Mouse (Mus musculus) liver, embryonic 14.5 days (tissue): ENCODE results near the gene Jarid2. TPM values are rescaled to one million over a fixed set of nuclear protein-coding genes. Genes with fewer than 3 reads are reported as not detected.
"Not testable (repeated sequence)": the region's sequence is repeated elsewhere in the genome, so short reads cannot be mapped to it uniquely, and the experiment has no call there.

Source experiments
- ATAC-seq: fragments of 200-750 bp; cut with Nextera tagmentation; 2 replicates; pipeline ENCODE4 v1.8.0; 2017; ENCODE audit warnings: moderate number of reproducible peaks, mild to moderate bottlenecking, moderate library complexity; ENCODE audit not compliant: insufficient read depth
- DNase-seq, 3 experiments: peaks; one replicate each; pipeline ENCODE4 v3.0.0-alpha.2; 2012 to 2013; ENCODE audit warnings: low read depth in 3 of 3, low spot score in 3 of 3
- H3K27ac ChIP-seq: fragments of 300-500 bp; sonication (generic); 2 replicates; pipeline ENCODE4 v1.5.1; 2014; ENCODE audit warnings: moderate library complexity, mild to moderate bottlenecking, control low read depth, inconsistent platforms
- H3K27me3 ChIP-seq: fragments of 300-500 bp; sonication (generic); 2 replicates; pipeline ENCODE4 v1.6.1; 2014; ENCODE audit warnings: mild to moderate bottlenecking, low read length, moderate library complexity; ENCODE audit not compliant: control insufficient read depth, insufficient read depth
- H3K36me3 ChIP-seq: fragments of 300-500 bp; sonication (generic); replicated peaks from 2 replicates; pipeline ENCODE4 v1.6.1; 2014; ENCODE audit warnings: low read depth; ENCODE audit not compliant: control insufficient read depth, insufficient read depth
- H3K4me1 ChIP-seq, 2 experiments: fragments of 200-500 bp in 1 of 2; fragments of 300-500 bp in 1 of 2; sonication (generic) in 1 of 2; replicated peaks; 2 replicates each; pipeline ENCODE4 v1.6.1; 2012 to 2014; ENCODE audit warnings: antibody characterized with exemption in 1 of 2, inconsistent platforms in 1 of 2, low read length in 1 of 2; ENCODE audit not compliant: control insufficient read depth in 2 of 2, insufficient read depth in 2 of 2
- H3K4me2 ChIP-seq: fragments of 300-500 bp; sonication (generic); 2 replicates; pipeline ENCODE4 v1.6.1; 2014; ENCODE audit warnings: low read depth, mild to moderate bottlenecking, control low read depth, moderate library complexity
- H3K4me3 ChIP-seq, 2 experiments: fragments of 200-500 bp in 1 of 2; fragments of 300-500 bp in 1 of 2; sonication (generic) in 1 of 2; 2 replicates each; pipeline ENCODE4 v1.5.1; 2012 to 2014; ENCODE audit warnings: low read depth in 2 of 2, low read length in 2 of 2, mild to moderate bottlenecking in 2 of 2, control low read depth in 1 of 2, inconsistent platforms in 1 of 2, moderate library complexity in 1 of 2; ENCODE audit not compliant: insufficient read depth in 1 of 2
- H3K9ac ChIP-seq: fragments of 300-500 bp; sonication (generic); replicated peaks from 2 replicates; pipeline ENCODE4 v1.6.1; 2014; ENCODE audit warnings: mild to moderate bottlenecking, control low read depth, moderate library complexity
- H3K9me3 ChIP-seq: fragments of 300-500 bp; sonication (generic); 2 replicates; pipeline ENCODE4 v1.6.1; 2016; ENCODE audit warnings: low read length, mixed read lengths; ENCODE audit not compliant: control insufficient read depth
- CTCF ChIP-seq: IDR thresholded peaks from 2 replicates; pipeline ENCODE4 v1.5.1; 2016; ENCODE audit warnings: antibody characterized with exemption, low read depth, control low read depth
- EP300 ChIP-seq: IDR thresholded peaks from 2 replicates; pipeline ENCODE4 v1.6.1; 2016; ENCODE audit warnings: antibody characterized with exemption, low read depth
- WGBS: fragments of 180-500 bp; shearing (Covaris S2); extraction: QIAGEN DNeasy Blood & Tissue Kit; methylation state at CpG from one replicate; pipeline ENCODE4 v1.1.7; 2014; ENCODE audit not compliant: insufficient replicate concordance; 5-methylcytosine and 5-hydroxymethylcytosine counted together
- polyA plus RNA-seq, 2 experiments: library from polyadenylated mRNA; depleted of rRNA in 1 of 2; stranded (reverse) in 1 of 2; unstranded in 1 of 2; fragments of >200 nt; fragmentation: Nextera tagmentation in 1 of 2; extraction: Ambion mirVana in 1 of 2; gene quantifications; 2 replicates each; pipeline versions ENCODE4 v1.2.1 to v1.2.3; 2012 to 2014

Jarid2 gene
- polyA plus RNA-seq, 2 experiments, result 4.9 to 5.9 TPM

DNA sequence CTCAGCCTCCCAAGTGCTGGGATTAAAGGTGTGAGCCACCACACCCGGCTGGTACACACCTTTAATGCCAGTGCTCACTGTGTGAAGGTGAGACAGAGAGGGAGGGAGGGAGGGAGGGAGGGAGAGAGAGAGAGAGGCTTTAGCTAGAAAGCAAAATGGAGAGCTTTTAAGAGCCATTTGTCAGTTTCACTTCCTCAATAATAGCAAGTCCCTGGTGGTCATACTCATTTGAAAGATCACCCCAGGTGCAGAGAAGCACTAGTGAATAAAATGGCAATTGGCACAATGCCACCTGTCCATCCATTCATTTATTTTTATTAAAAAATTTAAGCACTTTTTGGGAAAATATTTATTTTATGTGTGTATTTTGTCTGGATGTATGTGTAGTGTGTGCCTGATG is 9.2 kb upstream of the Jarid2 start:
- Histone ChIP-seq H3K4me3 (no peak overlapping the region), H3K27me3 (no peaks in the 10 kb centered on the region), H3K9me3 (no peaks in the 10 kb centered on the region), H3K36me3 (no peaks in the 10 kb centered on the region), H3K27ac (no peak overlapping the region), H3K4me2 (no peak overlapping the region), H3K4me1 (0 out of 4 replicates have a peak, but pooled peaks cover 0 to 4% of the 10 kb centered on the region in 2 experiments), H3K9ac (no peak overlapping the region)
- TF ChIP-seq CTCF, result no peak
- no peak for TF ChIP-seq EP300
- WGBS, result 52% methylated on average over 1 of the region's 1 CpGs
- ATAC-seq (no peak), DNase-seq (no peak)

DNA sequence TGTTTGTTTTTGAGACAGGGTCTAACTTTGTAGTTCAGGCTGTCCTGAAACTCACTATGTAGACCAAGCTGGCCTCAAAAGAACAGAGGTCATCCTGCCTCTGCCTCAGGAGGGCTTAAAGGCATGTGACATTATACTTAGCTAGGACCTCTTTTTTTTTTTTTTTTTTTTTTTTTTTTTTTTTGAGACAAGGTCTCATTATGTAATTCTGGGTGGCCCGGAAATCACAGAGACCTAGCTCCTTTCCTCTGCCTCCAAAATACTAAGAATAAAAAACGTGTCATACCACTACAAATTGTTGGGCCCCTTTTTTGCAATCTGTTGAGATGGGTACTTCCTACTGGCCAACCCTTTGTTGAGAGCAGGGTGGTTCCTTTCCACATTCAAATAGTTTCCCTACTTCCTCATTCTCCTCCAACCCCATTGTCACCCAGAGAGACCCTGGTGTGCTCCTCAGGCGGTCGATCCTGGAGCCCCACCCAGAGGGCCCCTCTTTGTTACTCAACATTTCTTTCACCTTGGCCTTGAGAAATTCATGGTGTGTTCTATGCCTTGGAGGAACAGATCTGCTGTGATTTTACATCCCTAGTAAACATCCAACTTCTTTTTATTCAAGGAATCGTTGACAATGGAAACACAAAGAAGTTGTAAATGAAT is 7.3 kb upstream of the Jarid2 start:
- Histone ChIP-seq H3K9me3 (no peaks in the 10 kb centered on the region), H3K9ac (no peak overlapping the region), H3K27me3 (no peaks in the 10 kb centered on the region), H3K4me2 (no peak overlapping the region), H3K36me3 (no peaks in the 10 kb centered on the region), H3K4me1 (0 out of 4 replicates have a peak, but pooled peaks cover 0 to 4% of the 10 kb centered on the region in 2 experiments), H3K27ac (no peak overlapping the region), H3K4me3 (no peak overlapping the region)
- TF ChIP-seq CTCF, result no peak
- no peak for TF ChIP-seq EP300
- ATAC-seq, result no peak
- no peak for DNase-seq
- 28% methylated on average over 5 of the region's 5 CpGs for WGBS

DNA sequence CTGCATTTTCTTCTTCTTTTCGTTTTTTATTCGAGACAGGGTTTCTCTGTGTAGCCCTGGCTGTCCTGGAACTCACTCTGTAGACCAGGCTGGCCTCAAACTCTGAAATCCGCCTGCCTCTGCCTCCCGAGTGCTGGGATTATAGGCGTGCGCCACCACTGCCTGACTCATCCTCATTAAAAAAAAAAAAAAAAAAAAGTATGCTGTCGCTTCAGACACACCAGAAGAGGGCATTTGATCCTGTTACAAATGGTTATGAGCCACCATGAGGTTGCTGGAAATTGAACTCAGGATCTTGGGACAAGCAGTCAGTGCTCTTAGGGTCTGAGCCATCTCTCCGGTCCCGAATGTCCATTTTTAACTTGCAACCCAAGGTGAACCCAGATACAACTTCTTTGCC is 5.8 kb upstream of the Jarid2 start:
- not testable (repeated sequence) for H3K9me3 ChIP-seq, H3K4me2 ChIP-seq, H3K36me3 ChIP-seq, H3K9ac ChIP-seq, H3K27me3 ChIP-seq, H3K4me3 ChIP-seq, H3K27ac ChIP-seq, H3K4me1 ChIP-seq, DNase-seq, ATAC-seq
- 75% methylated on average over 9 of the region's 9 CpGs for WGBS

GRCm38 (mm10) chr13:44728145-44728880 is 961 bp upstream of the Jarid2 start:
- no peak overlapping the region for H3K27ac ChIP-seq
- TF ChIP-seq EP300 (no peak), CTCF (no peak)
- ATAC-seq (no peak), DNase-seq (no peak)
- H3K9me3 ChIP-seq, result no peaks in the 10 kb centered on the region
- peak overlapping the region; percentile 97; the same call in 1 of the 2 replicates for H3K4me2 ChIP-seq
- peaks cover 0 to 8% of the 10 kb centered on the region in 2 experiments; a peak in 3 of 4 replicates for H3K4me1 ChIP-seq
- 74% methylated on average over 1 of the region's 1 CpGs for WGBS
- no peak overlapping the region for H3K9ac ChIP-seq
- H3K4me3 ChIP-seq, result no peak overlapping the region
- H3K36me3 ChIP-seq, result no peaks in the 10 kb centered on the region
- no peaks in the 10 kb centered on the region for H3K27me3 ChIP-seq

GRCm38 (mm10) chr13:44730146-44730864 is 1.0 kb downstream of the Jarid2 start:
- Histone ChIP-seq H3K4me1 (peaks cover 8 to 16% of the 10 kb centered on the region in 2 experiments; a peak in 3 of 4 replicates), H3K27ac (peak overlapping the region; percentile 74), H3K27me3 (no peaks in the 10 kb centered on the region), H3K4me3 (peak overlapping the region; percentile 84 to 90), H3K9ac (peak overlapping the region; percentile 88), H3K36me3 (no peaks in the 10 kb centered on the region), H3K9me3 (no peaks in the 10 kb centered on the region), H3K4me2 (peak overlapping the region; percentile 97)
- 1% methylated on average over 81 of the region's 87 CpGs for WGBS
- peak; percentile 98 to 99 (median 99) for DNase-seq
- TF ChIP-seq EP300 (no peak), CTCF (no peak)
- ATAC-seq, result peak; percentile 87
